Mouse (Mus musculus) E14TG2a.4 (cell line): ENCODE results near the gene Cab39.

Source experiments
- CTCF ChIP-seq: conservative IDR thresholded peaks from 2 replicates; pipeline ENCODE4 v1.5.1; 2014; ENCODE audit warnings: low read length
- NANOG ChIP-seq: IDR thresholded peaks from 2 replicates; pipeline ENCODE4 v1.6.1; 2014; ENCODE audit warnings: borderline replicate concordance, low read length, mixed read lengths

- TF ChIP-seq CTCF, result no peak
- no peak for TF ChIP-seq NANOG
Measured at GRCm38 (mm10) chr1:85746511-85746910, 46.7 kb upstream of the Cab39 start.
